Mouse (Mus musculus) forebrain, embryonic 16.5 days (tissue): ENCODE results near the gene Ltbp1. TPM values are rescaled to one million over a fixed set of nuclear protein-coding genes. Genes with fewer than 3 reads are reported as not detected.
A peak's percentile ranks its signal among the peaks of the same experiment; 100 is the strongest.

Experiments used
- ATAC-seq: fragments of 200-750 bp; cut with Nextera tagmentation; 2 replicates; pipeline ENCODE4 v1.8.0; 2017; ENCODE audit warnings: mild to moderate bottlenecking, moderate library complexity
- H3K27ac ChIP-seq: fragments of 300-500 bp; sonication (generic); 2 replicates; pipeline ENCODE4 v1.5.1; 2014; ENCODE audit warnings: low read length, control low read depth
- H3K27me3 ChIP-seq: fragments of 300-500 bp; sonication (generic); replicated peaks from 2 replicates; pipeline ENCODE4 v1.6.1; 2014; ENCODE audit warnings: low read length; ENCODE audit not compliant: control insufficient read depth, insufficient read depth
- H3K36me3 ChIP-seq: fragments of 300-500 bp; sonication (generic); 2 replicates; pipeline ENCODE4 v1.6.1; 2014; ENCODE audit not compliant: control insufficient read depth, insufficient read depth
- H3K4me1 ChIP-seq: fragments of 300-500 bp; sonication (generic); replicated peaks from 2 replicates; pipeline ENCODE4 v1.6.1; 2014; ENCODE audit warnings: low read length; ENCODE audit not compliant: control insufficient read depth, insufficient read depth
- H3K4me2 ChIP-seq: fragments of 300-500 bp; sonication (generic); 2 replicates; pipeline ENCODE4 v1.6.1; 2014; ENCODE audit warnings: mild to moderate bottlenecking, low read length, control low read depth
- H3K4me3 ChIP-seq: fragments of 300-500 bp; sonication (generic); replicated peaks from 2 replicates; pipeline ENCODE4 v1.5.1; 2014; ENCODE audit warnings: mild to moderate bottlenecking, low read length, control low read depth
- H3K9ac ChIP-seq: fragments of 300-500 bp; sonication (generic); replicated peaks from 2 replicates; pipeline ENCODE4 v1.6.1; 2014; ENCODE audit warnings: low read depth, low read length, control low read depth
- H3K9me3 ChIP-seq: fragments of 300-500 bp; sonication (generic); 2 replicates; pipeline ENCODE4 v1.6.1; 2016; ENCODE audit warnings: low read length; ENCODE audit not compliant: control insufficient read depth
- WGBS: fragments of 180-500 bp; shearing (Covaris S2); extraction: QIAGEN DNeasy Blood & Tissue Kit; methylation state at CpG from one replicate; pipeline ENCODE4 v1.1.7; 2014; 5-methylcytosine and 5-hydroxymethylcytosine counted together
- polyA plus RNA-seq: library from polyadenylated mRNA; unstranded; fragments of >200 nt; fragmentation: Nextera tagmentation; extraction: Ambion mirVana; gene quantifications from 2 replicates; pipeline ENCODE4 v1.2.1, GENCODE M21; 2015

Gene Ltbp1
- polyA plus RNA-seq, 1 experiment from 2014 or later = 2.3 TPM

GRCm38 (mm10) chr17:75347414-75347813 lies 342.0 kb downstream of the Ltbp1 start:
- WGBS = 98% methylated on average over 4 of the region's 4 CpGs
- H3K27me3 ChIP-seq = no peaks in the 10 kb centered on the region
- H3K36me3 ChIP-seq = no peaks in the 10 kb centered on the region
- H3K27ac ChIP-seq = no peak overlapping the region
- H3K4me3 ChIP-seq = no peak overlapping the region
- H3K9ac ChIP-seq = no peak overlapping the region
- no peaks in the 10 kb centered on the region for H3K4me1 ChIP-seq
- no peak for ATAC-seq
- H3K9me3 ChIP-seq = no peaks in the 10 kb centered on the region
- H3K4me2 ChIP-seq = no peak overlapping the region

DNA sequence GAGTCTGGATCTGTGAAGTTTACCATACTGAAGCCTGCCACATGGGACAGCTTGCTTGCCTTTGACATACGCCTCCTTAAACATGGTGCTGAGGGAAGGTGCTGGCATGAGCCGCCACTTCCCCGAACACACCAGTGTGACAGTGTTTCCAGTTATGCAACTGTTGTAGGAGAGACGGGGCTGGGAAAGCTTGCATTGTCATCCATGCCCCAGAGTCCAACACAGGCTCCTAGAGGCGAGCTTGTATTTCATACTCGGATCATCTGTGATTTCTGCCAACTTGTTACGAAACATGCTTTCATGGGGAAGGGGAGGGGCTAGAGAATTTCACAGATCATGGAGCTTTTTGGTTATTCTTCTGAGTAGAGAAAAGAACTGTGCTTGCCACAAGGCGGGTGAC lies 343.7 kb downstream of the Ltbp1 start:
- no peaks in the 10 kb centered on the region for H3K27me3 ChIP-seq
- no peaks in the 10 kb centered on the region for H3K36me3 ChIP-seq
- peak; percentile 55; the same call in 1 of the 2 replicates for ATAC-seq
- H3K27ac ChIP-seq = no peak overlapping the region
- no peak overlapping the region for H3K4me3 ChIP-seq
- H3K9ac ChIP-seq = no peak overlapping the region
- 81% methylated on average over 8 of the region's 8 CpGs for WGBS
- H3K4me1 ChIP-seq = no peaks in the 10 kb centered on the region
- H3K9me3 ChIP-seq = no peaks in the 10 kb centered on the region
- no peak overlapping the region for H3K4me2 ChIP-seq

DNA sequence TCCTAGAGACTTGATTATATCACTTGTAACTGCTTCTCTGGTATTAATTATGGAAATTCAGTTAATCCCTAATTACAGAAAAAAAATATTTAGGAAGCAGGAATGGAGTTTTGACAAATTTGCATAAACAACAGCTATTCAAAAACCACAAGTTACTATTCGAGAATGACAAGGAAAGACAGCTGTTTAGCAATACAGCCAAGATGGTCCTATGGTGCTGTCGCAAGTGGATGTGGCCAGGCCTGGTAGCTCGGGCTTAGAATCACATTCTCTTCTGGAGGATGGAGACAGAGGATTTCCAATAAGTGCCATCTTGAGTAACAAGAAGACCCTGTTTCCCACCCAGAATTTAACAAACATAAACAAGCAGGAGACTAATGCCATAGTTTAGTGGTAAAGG lies 344.2 kb downstream of the Ltbp1 start:
- no peaks in the 10 kb centered on the region for H3K27me3 ChIP-seq
- no peaks in the 10 kb centered on the region for H3K9me3 ChIP-seq
- ATAC-seq = no peak
- no peak overlapping the region for H3K4me2 ChIP-seq
- no peak overlapping the region for H3K27ac ChIP-seq
- 81% methylated on average over 3 of the region's 3 CpGs for WGBS
- no peaks in the 10 kb centered on the region for H3K36me3 ChIP-seq
- H3K4me1 ChIP-seq = no peaks in the 10 kb centered on the region
- H3K4me3 ChIP-seq = no peak overlapping the region
- H3K9ac ChIP-seq = no peak overlapping the region

DNA sequence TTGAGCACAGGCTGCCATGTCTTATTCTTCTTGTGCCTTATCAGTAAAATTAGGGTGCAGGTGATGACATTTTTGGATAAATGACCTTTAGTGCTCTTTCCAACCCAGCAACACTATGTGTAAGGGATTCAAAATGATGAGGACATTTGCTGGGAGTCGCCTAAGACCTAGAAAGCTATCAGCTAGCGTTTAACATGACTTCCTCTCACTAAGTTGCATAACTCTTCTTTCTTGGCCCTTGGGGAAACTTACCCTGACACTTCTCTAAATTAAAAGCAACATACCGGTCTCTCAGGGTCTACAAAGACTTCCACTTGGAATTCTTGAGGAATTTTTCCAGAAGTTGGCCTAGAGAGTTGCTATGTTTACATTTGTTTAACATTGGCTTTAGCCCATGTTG lies 348.0 kb downstream of the Ltbp1 start:
- WGBS = 85% methylated on average over 3 of the region's 3 CpGs
- ATAC-seq = no peak

DNA sequence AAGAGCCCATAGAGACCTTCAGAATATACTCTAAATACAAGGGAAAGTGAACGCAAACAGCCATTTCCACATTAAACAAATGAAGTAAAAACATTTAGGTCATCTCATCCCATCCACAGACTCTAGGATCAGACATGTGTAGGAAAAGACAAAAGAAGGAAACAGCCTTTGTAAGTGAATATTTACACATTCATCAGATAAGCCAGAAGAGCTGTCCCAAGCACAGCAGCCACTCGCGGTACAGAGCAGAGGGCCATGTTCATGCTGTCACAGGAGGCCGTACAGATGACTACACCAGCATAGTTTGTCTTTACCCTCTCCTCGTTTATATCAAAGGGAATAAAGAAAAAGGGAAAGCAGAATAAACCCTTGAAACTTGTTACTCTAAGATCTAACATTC lies 350.1 kb downstream of the Ltbp1 start:
- H3K9ac ChIP-seq = no peak overlapping the region
- H3K4me2 ChIP-seq = no peak overlapping the region
- H3K36me3 ChIP-seq = no peaks in the 10 kb centered on the region
- 87% methylated on average over 5 of the region's 5 CpGs for WGBS
- H3K4me3 ChIP-seq = no peak overlapping the region
- H3K9me3 ChIP-seq = no peaks in the 10 kb centered on the region
- no peak for ATAC-seq
- no peak overlapping the region for H3K27ac ChIP-seq
- H3K4me1 ChIP-seq = no peaks in the 10 kb centered on the region
- H3K27me3 ChIP-seq = no peaks in the 10 kb centered on the region

More for the DNA sequence above, 348.0 kb downstream of the Ltbp1 start:
- Histone ChIP-seq H3K36me3 (no peaks in the 10 kb centered on the region), H3K9me3 (no peaks in the 10 kb centered on the region), H3K4me1 (no peaks in the 10 kb centered on the region), H3K27ac (no peak overlapping the region), H3K4me2 (no peak overlapping the region), H3K9ac (no peak overlapping the region), H3K27me3 (no peaks in the 10 kb centered on the region), H3K4me3 (no peak overlapping the region)

GRCm38 (mm10) chr17:75360111-75360510 lies 354.7 kb downstream of the Ltbp1 start:
- Histone ChIP-seq H3K27ac (no peak overlapping the region), H3K4me1 (no peaks in the 10 kb centered on the region), H3K9me3 (no peaks in the 10 kb centered on the region), H3K4me3 (no peak overlapping the region), H3K4me2 (no peak overlapping the region), H3K36me3 (no peaks in the 10 kb centered on the region), H3K27me3 (no peaks in the 10 kb centered on the region), H3K9ac (no peak overlapping the region)
- ATAC-seq = no peak
- WGBS = 94% methylated on average over 7 of the region's 7 CpGs

DNA sequence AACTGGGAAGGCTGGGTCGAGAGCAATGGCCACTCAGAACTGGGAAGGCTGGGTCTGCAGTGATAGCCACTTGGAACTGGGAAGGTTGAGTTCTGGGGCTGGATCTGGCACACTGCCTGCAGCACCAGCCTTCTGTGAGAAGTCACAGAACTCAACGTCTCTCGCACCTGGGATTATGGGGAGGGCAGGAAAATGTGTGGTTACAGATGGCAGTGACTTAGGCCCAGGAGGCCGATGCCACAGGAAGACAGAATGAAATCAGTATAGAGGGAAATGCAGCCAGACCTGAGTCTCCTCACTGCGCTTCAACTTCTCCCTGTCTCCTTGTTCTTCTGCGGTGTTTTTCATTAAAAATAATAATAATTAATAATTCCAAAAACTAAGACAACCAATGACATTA lies 361.0 kb downstream of the Ltbp1 start:
- 87% methylated on average over 6 of the region's 6 CpGs for WGBS

DNA sequence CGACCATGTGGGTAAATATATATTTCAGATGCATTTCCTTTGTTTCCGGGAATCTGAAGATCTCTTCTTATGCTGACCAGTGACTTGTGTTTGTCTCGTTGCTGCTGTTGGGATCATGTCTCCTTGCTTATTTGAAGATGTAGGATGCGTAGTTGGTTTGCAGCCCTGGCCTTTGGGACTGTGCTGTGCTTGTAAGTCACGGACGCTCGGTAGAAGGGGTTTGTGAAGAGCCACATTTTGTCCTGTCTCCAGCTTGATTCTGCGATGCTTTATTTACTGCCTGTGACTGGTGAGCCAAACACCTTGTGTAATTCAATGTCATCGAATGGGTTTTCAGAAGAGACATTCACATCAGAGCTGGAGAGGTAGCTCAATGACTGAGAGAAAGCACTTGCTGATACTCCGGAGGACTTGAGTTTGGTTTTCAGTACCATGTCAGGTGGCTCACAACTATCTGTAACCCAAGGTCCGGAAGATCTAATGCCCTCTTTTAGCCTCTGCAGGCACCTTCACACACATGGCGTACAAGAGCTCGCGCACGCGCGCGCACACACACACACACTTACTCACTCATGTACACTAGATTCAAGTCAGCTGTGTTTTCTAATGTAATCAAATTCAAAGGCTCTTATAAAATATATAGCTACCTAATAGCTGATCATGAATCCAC lies 362.3 kb downstream of the Ltbp1 start:
- Histone ChIP-seq H3K27ac (no peak overlapping the region), H3K4me2 (no peak overlapping the region), H3K36me3 (no peaks in the 10 kb centered on the region), H3K9me3 (no peaks in the 10 kb centered on the region), H3K4me1 (no peaks in the 10 kb centered on the region), H3K4me3 (no peak overlapping the region), H3K27me3 (no peaks in the 10 kb centered on the region), H3K9ac (no peak overlapping the region)
- no peak for ATAC-seq
- 97% methylated on average over 18 of the region's 18 CpGs for WGBS

More for the DNA sequence above, 361.0 kb downstream of the Ltbp1 start:
- Histone ChIP-seq H3K4me1 (no peaks in the 10 kb centered on the region), H3K27ac (no peak overlapping the region), H3K4me3 (no peak overlapping the region), H3K4me2 (no peak overlapping the region), H3K9me3 (no peaks in the 10 kb centered on the region), H3K36me3 (no peaks in the 10 kb centered on the region), H3K27me3 (no peaks in the 10 kb centered on the region), H3K9ac (no peak overlapping the region)
- no peak for ATAC-seq

DNA sequence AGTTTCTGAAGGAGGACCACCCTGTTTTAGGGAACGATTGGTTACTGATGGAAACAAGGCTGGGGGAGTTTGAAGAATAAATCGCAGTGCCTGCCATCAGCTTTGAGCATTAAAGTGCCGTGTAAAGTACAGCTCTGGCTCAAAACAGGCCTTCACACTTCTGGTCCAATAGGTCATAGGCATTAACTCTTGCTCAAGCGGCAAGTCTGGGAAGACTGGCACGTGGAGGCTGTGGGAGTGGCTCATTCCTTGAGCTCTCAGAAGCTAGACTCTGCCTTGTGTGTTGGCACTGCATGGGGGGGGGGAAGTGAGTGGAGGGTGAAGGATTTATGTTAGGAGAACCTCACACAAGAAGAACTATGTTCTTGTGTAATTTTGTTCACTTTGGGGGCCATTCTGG lies 363.2 kb downstream of the Ltbp1 start:
- H3K36me3 ChIP-seq = no peaks in the 10 kb centered on the region
- no peak overlapping the region for H3K4me3 ChIP-seq
- H3K27me3 ChIP-seq = no peaks in the 10 kb centered on the region
- H3K9me3 ChIP-seq = no peaks in the 10 kb centered on the region
- no peak overlapping the region for H3K27ac ChIP-seq
- no peak overlapping the region for H3K4me2 ChIP-seq
- WGBS = 82% methylated on average over 5 of the region's 5 CpGs
- no peak overlapping the region for H3K9ac ChIP-seq
- H3K4me1 ChIP-seq = no peaks in the 10 kb centered on the region
- no peak for ATAC-seq

GRCm38 (mm10) chr17:75369351-75369750 lies 364.0 kb downstream of the Ltbp1 start:
- no peak overlapping the region for H3K27ac ChIP-seq
- no peak for ATAC-seq
- no peaks in the 10 kb centered on the region for H3K4me1 ChIP-seq
- no peak overlapping the region for H3K4me3 ChIP-seq
- no peaks in the 10 kb centered on the region for H3K27me3 ChIP-seq
- no peak overlapping the region for H3K9ac ChIP-seq
- H3K36me3 ChIP-seq = no peaks in the 10 kb centered on the region
- H3K9me3 ChIP-seq = no peaks in the 10 kb centered on the region
- H3K4me2 ChIP-seq = no peak overlapping the region
- WGBS = 65% methylated on average over 7 of the region's 7 CpGs
